Mouse (Mus musculus): ENCODE measurements around the gene Ggta1. TPM values are rescaled to one million over a fixed set of nuclear protein-coding genes. Genes with fewer than 3 reads are reported as not detected.
A peak's percentile ranks its signal among the peaks of the same experiment; 100 is the strongest.

Ggta1 gene
- polyA plus RNA-seq, 1 experiment from 2014 or later = 39.4 TPM

GRCm38 (mm10) chr2:35411640-35412190 is 51.3 kb downstream of the Ggta1 start:
- peaks cover 38% of the 10 kb centered on the region for H3K36me3 ChIP-seq (ENCODE audit: control insufficient read depth, insufficient read depth, low read length)
- no peak overlapping the region for H3K4me2 ChIP-seq (ENCODE audit: low read length)
- peaks cover 4 to 11% of the 10 kb centered on the region in 2 experiments; a peak in 2 of 4 replicates for H3K4me1 ChIP-seq (ENCODE audit: control insufficient read depth in 2 of 2, insufficient read depth in 2 of 2, low read length in 2 of 2)
- H3K9ac ChIP-seq (ENCODE audit: low read length) = no peak overlapping the region
- 0 out of 2 replicates have a peak, but pooled peaks have one; percentile 4 for ATAC-seq (ENCODE audit: insufficient number of reproducible peaks, insufficient read depth, low FRiP score, low read depth)
- no peaks in the 10 kb centered on the region for H3K9me3 ChIP-seq (ENCODE audit: control insufficient read depth, low read length)
- 63% methylated on average over 10 of the region's 10 CpGs for WGBS
- no peak overlapping the region for H3K4me3 ChIP-seq (ENCODE audit: control insufficient read depth in 1 of 2, insufficient read depth in 1 of 2, low read depth in 1 of 2, low read length in 2 of 2)
- H3K27ac ChIP-seq (replicated peaks in 1 of 2; ENCODE audit: control insufficient read depth in 1 of 2, insufficient read depth in 1 of 2, low read depth in 2 of 2, low read length in 2 of 2) = no peak overlapping the region
- H3K27me3 ChIP-seq (ENCODE audit: control insufficient read depth, insufficient read depth, low read length) = no peaks in the 10 kb centered on the region

- Histone ChIP-seq H3K27me3 (ENCODE audit: control insufficient read depth, insufficient read depth, low read length) (no peaks in the 10 kb centered on the region), H3K36me3 (ENCODE audit: control insufficient read depth, insufficient read depth, low read length) (peaks cover 49% of the 10 kb centered on the region), H3K9ac (ENCODE audit: low read length) (no peak overlapping the region), H3K27ac (replicated peaks in 1 of 2; ENCODE audit: control insufficient read depth in 1 of 2, insufficient read depth in 1 of 2, low read depth in 2 of 2, low read length in 2 of 2) (no peak overlapping the region), H3K4me1 (ENCODE audit: control insufficient read depth in 2 of 2, insufficient read depth in 2 of 2, low read length in 2 of 2) (peaks cover 4 to 11% of the 10 kb centered on the region in 2 experiments; a peak in 2 of 4 replicates), H3K4me2 (ENCODE audit: low read length) (no peak overlapping the region), H3K4me3 (ENCODE audit: control insufficient read depth in 1 of 2, insufficient read depth in 1 of 2, low read depth in 1 of 2, low read length in 2 of 2) (no peak overlapping the region), H3K9me3 (ENCODE audit: control insufficient read depth, low read length) (no peaks in the 10 kb centered on the region)
- 76% methylated on average over 6 of the region's 6 CpGs for WGBS
- no peak for ATAC-seq (ENCODE audit: insufficient number of reproducible peaks, insufficient read depth, low FRiP score, low read depth)
Measured at GRCm38 (mm10) chr2:35409466-35409865, 53.6 kb downstream of the Ggta1 start.

- Histone ChIP-seq H3K9ac (ENCODE audit: low read length) (no peak overlapping the region), H3K36me3 (ENCODE audit: control insufficient read depth, insufficient read depth, low read length) (peaks cover 55% of the 10 kb centered on the region), H3K27ac (replicated peaks in 1 of 2; ENCODE audit: control insufficient read depth in 1 of 2, insufficient read depth in 1 of 2, low read depth in 2 of 2, low read length in 2 of 2) (peak overlapping the region; percentile 4 to 21; a peak in 1 of 4 replicates), H3K4me2 (ENCODE audit: low read length) (no peak overlapping the region), H3K4me1 (ENCODE audit: control insufficient read depth in 2 of 2, insufficient read depth in 2 of 2, low read length in 2 of 2) (peaks cover 2 to 8% of the 10 kb centered on the region in 2 experiments; a peak in 2 of 4 replicates), H3K27me3 (ENCODE audit: control insufficient read depth, insufficient read depth, low read length) (no peaks in the 10 kb centered on the region), H3K4me3 (ENCODE audit: control insufficient read depth in 1 of 2, insufficient read depth in 1 of 2, low read depth in 1 of 2, low read length in 2 of 2) (no peak overlapping the region), H3K9me3 (ENCODE audit: control insufficient read depth, low read length) (no peaks in the 10 kb centered on the region)
- 46% methylated on average over 5 of the region's 5 CpGs for WGBS
- ATAC-seq (ENCODE audit: insufficient number of reproducible peaks, insufficient read depth, low FRiP score, low read depth) = no peak
Measured at GRCm38 (mm10) chr2:35408409-35409110, 54.5 kb downstream of the Ggta1 start.

GRCm38 (mm10) chr2:35407878-35408277 is 55.2 kb downstream of the Ggta1 start:
- no peaks in the 10 kb centered on the region for H3K9me3 ChIP-seq (ENCODE audit: control insufficient read depth, low read length)
- no peaks in the 10 kb centered on the region for H3K27me3 ChIP-seq (ENCODE audit: control insufficient read depth, insufficient read depth, low read length)
- H3K4me1 ChIP-seq (ENCODE audit: control insufficient read depth in 2 of 2, insufficient read depth in 2 of 2, low read length in 2 of 2) = peaks cover 2 to 7% of the 10 kb centered on the region in 2 experiments; a peak in 1 of 4 replicates
- ATAC-seq (ENCODE audit: insufficient number of reproducible peaks, insufficient read depth, low FRiP score, low read depth) = no peak
- peaks cover 59% of the 10 kb centered on the region for H3K36me3 ChIP-seq (ENCODE audit: control insufficient read depth, insufficient read depth, low read length)
- no peak overlapping the region for H3K9ac ChIP-seq (ENCODE audit: low read length)
- no peak overlapping the region for H3K4me2 ChIP-seq (ENCODE audit: low read length)
- 61% methylated on average over 7 of the region's 7 CpGs for WGBS
- H3K4me3 ChIP-seq (ENCODE audit: control insufficient read depth in 1 of 2, insufficient read depth in 1 of 2, low read depth in 1 of 2, low read length in 2 of 2) = no peak overlapping the region
- H3K27ac ChIP-seq (replicated peaks in 1 of 2; ENCODE audit: control insufficient read depth in 1 of 2, insufficient read depth in 1 of 2, low read depth in 2 of 2, low read length in 2 of 2) = 0 out of 4 replicates have a peak overlapping the region, but pooled peaks have one; percentile 4 to 21

GRCm38 (mm10) chr2:35407266-35407665 is 55.8 kb downstream of the Ggta1 start:
- H3K27ac ChIP-seq (replicated peaks in 1 of 2; ENCODE audit: control insufficient read depth in 1 of 2, insufficient read depth in 1 of 2, low read depth in 2 of 2, low read length in 2 of 2) = no peak overlapping the region
- H3K4me3 ChIP-seq (ENCODE audit: control insufficient read depth in 1 of 2, insufficient read depth in 1 of 2, low read depth in 1 of 2, low read length in 2 of 2) = no peak overlapping the region
- no peaks in the 10 kb centered on the region for H3K9me3 ChIP-seq (ENCODE audit: control insufficient read depth, low read length)
- no peak overlapping the region for H3K9ac ChIP-seq (ENCODE audit: low read length)
- H3K36me3 ChIP-seq (ENCODE audit: control insufficient read depth, insufficient read depth, low read length) = peaks cover 61% of the 10 kb centered on the region
- 82% methylated on average over 6 of the region's 6 CpGs for WGBS
- no peaks in the 10 kb centered on the region for H3K27me3 ChIP-seq (ENCODE audit: control insufficient read depth, insufficient read depth, low read length)
- peaks cover 2 to 7% of the 10 kb centered on the region in 2 experiments; a peak in 1 of 4 replicates for H3K4me1 ChIP-seq (ENCODE audit: control insufficient read depth in 2 of 2, insufficient read depth in 2 of 2, low read length in 2 of 2)
- H3K4me2 ChIP-seq (ENCODE audit: low read length) = no peak overlapping the region
- ATAC-seq (ENCODE audit: insufficient number of reproducible peaks, insufficient read depth, low FRiP score, low read depth) = no peak

- H3K9ac ChIP-seq (ENCODE audit: low read length) = no peak overlapping the region
- no peak overlapping the region for H3K4me2 ChIP-seq (ENCODE audit: low read length)
- H3K27me3 ChIP-seq (ENCODE audit: control insufficient read depth, insufficient read depth, low read length) = no peaks in the 10 kb centered on the region
- 74% methylated on average over 1 of the region's 1 CpGs for WGBS
- peaks cover 64% of the 10 kb centered on the region for H3K36me3 ChIP-seq (ENCODE audit: control insufficient read depth, insufficient read depth, low read length)
- H3K9me3 ChIP-seq (ENCODE audit: control insufficient read depth, low read length) = no peaks in the 10 kb centered on the region
- H3K27ac ChIP-seq (replicated peaks in 1 of 2; ENCODE audit: control insufficient read depth in 1 of 2, insufficient read depth in 1 of 2, low read depth in 2 of 2, low read length in 2 of 2) = no peak overlapping the region
- peaks cover 2 to 7% of the 10 kb centered on the region in 2 experiments; a peak in 1 of 4 replicates for H3K4me1 ChIP-seq (ENCODE audit: control insufficient read depth in 2 of 2, insufficient read depth in 2 of 2, low read length in 2 of 2)
- no peak overlapping the region for H3K4me3 ChIP-seq (ENCODE audit: control insufficient read depth in 1 of 2, insufficient read depth in 1 of 2, low read depth in 1 of 2, low read length in 2 of 2)
- ATAC-seq (ENCODE audit: insufficient number of reproducible peaks, insufficient read depth, low FRiP score, low read depth) = no peak
Measured at GRCm38 (mm10) chr2:35406611-35407010, 56.4 kb downstream of the Ggta1 start.

GRCm38 (mm10) chr2:35402391-35402790 is 60.6 kb downstream of the Ggta1 start:
- Histone ChIP-seq H3K4me3 (ENCODE audit: control insufficient read depth in 1 of 2, insufficient read depth in 1 of 2, low read depth in 1 of 2, low read length in 2 of 2) (no peak overlapping the region), H3K36me3 (ENCODE audit: control insufficient read depth, insufficient read depth, low read length) (peaks cover 57% of the 10 kb centered on the region), H3K27ac (replicated peaks in 1 of 2; ENCODE audit: control insufficient read depth in 1 of 2, insufficient read depth in 1 of 2, low read depth in 2 of 2, low read length in 2 of 2) (no peak overlapping the region), H3K9ac (ENCODE audit: low read length) (no peak overlapping the region), H3K9me3 (ENCODE audit: control insufficient read depth, low read length) (no peaks in the 10 kb centered on the region), H3K4me1 (ENCODE audit: control insufficient read depth in 2 of 2, insufficient read depth in 2 of 2, low read length in 2 of 2) (no peaks in the 10 kb centered on the region), H3K27me3 (ENCODE audit: control insufficient read depth, insufficient read depth, low read length) (no peaks in the 10 kb centered on the region), H3K4me2 (ENCODE audit: low read length) (no peak overlapping the region)
- WGBS = 88% methylated on average over 16 of the region's 16 CpGs
- no peak for ATAC-seq (ENCODE audit: insufficient number of reproducible peaks, insufficient read depth, low FRiP score, low read depth)
